Mouse (Mus musculus): ENCODE results near the gene Ola1.

DNA sequence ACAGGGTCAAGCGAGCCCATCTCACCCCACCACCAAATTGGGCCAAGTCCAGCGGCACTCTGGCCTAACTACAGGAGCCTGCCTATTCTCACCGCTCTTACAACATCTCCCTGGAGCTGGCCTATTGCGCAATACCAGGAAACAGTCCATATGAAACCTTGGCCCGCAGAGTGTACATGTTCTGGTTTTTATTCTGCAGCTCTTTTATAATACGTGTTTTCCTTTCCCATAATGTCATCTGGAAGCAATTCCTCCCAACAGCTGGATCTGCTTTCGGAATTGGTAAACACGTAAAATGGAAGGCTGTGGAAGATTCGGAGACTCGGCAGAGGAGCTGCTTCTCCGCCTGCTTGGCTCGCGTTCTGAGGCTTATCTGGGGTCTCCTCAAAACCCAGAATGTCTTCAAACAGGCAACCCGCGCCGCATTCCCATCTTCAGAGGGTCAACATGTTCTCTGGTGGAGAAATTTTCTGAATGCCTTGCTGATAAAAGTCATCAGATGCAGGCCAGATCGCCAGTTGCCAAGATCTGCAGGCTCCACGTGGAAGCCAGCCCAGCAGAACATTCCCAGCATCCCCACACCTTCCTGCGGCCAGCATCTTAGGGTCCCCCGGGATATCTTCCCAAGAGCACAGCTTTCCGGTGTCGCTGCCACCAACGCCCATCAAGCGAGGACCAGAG lies 171.5 kb downstream of the Ola1 start:
- no peak for TF ChIP-seq CTCF (conservative IDR thresholded peaks at IDR 0.05; ENCODE audit: insufficient read depth, insufficient read length, low read depth, low read length)
- no peak for TF ChIP-seq POLR2A (IDR thresholded peaks at IDR 0.05; ENCODE audit: low read depth, low read length)

Measured in kidney, adult 2 months (tissue).